Mouse (Mus musculus) heart, embryonic 10.5 days (tissue): Measurements from ENCODE around the gene Wdr18. TPM values are rescaled to one million over a fixed set of nuclear protein-coding genes. Genes with fewer than 3 reads are reported as not detected.

ENCODE experiments used
- DNase-seq: peaks from one replicate; pipeline ENCODE4 v3.0.0-alpha.2; 2017; ENCODE audit warnings: low spot score
- H3K27ac ChIP-seq: fragments of 300-500 bp; sonication (generic); 2 replicates; pipeline ENCODE4 v1.5.1; 2016; ENCODE audit warnings: mild to moderate bottlenecking
- H3K27me3 ChIP-seq: fragments of 300-500 bp; sonication (generic); 2 replicates; pipeline ENCODE4 v1.6.1; 2016; ENCODE audit warnings: mild to moderate bottlenecking; ENCODE audit not compliant: poor library complexity, insufficient read depth, severe bottlenecking
- H3K36me3 ChIP-seq: fragments of 300-500 bp; sonication (generic); 2 replicates; pipeline ENCODE4 v1.6.1; 2016; ENCODE audit warnings: mild to moderate bottlenecking, moderate library complexity
- H3K4me1 ChIP-seq: fragments of 300-500 bp; sonication (generic); 2 replicates; pipeline ENCODE4 v1.6.1; 2016; ENCODE audit warnings: mild to moderate bottlenecking
- H3K4me3 ChIP-seq: fragments of 300-500 bp; sonication (generic); 2 replicates; pipeline ENCODE4 v1.5.1; 2016; ENCODE audit warnings: mild to moderate bottlenecking, moderate library complexity
- H3K9me3 ChIP-seq: fragments of 300-500 bp; sonication (generic); 2 replicates; pipeline ENCODE4 v1.6.1; 2016; ENCODE audit warnings: mild to moderate bottlenecking, moderate library complexity
- WGBS: fragments of 180-500 bp; shearing (Covaris S2); methylation state at CpG from one replicate; pipeline ENCODE4 v1.1.7; 2016; 5-methylcytosine and 5-hydroxymethylcytosine counted together
- polyA plus RNA-seq: library from polyadenylated mRNA; unstranded; fragments of >200 nt; fragmentation: Nextera tagmentation; extraction: Ambion mirVana; gene quantifications from 2 replicates; pipeline ENCODE4 v1.2.1, GENCODE M21; 2016

Wdr18 gene
- polyA plus RNA-seq, 1 experiment from 2014 or later, result 155 TPM

GRCm38 (mm10) chr10:79988506-79989271 lies 28.7 kb downstream of the Wdr18 start, which contains the start of gene Cnn2:
Cnn2 (plus strand) TSS chr10:79988584.
- H3K4me1 ChIP-seq, result peaks cover 60% of the 10 kb centered on the region
- peaks cover 36% of the 10 kb centered on the region for H3K36me3 ChIP-seq
- H3K9me3 ChIP-seq, result 0 out of 2 replicates have a peak, but pooled peaks cover 3% of the 10 kb centered on the region
- DNase-seq, result peak; percentile 89
- no peaks in the 10 kb centered on the region for H3K27me3 ChIP-seq
- peak within 1 kb of the TSS; percentile 98 for H3K27ac ChIP-seq
- H3K4me3 ChIP-seq, result peak within 1 kb of the TSS; percentile 86
- under 1% methylated on average over 59 of the region's 59 CpGs for WGBS

- WGBS, result 24% methylated on average over 8 of the region's 8 CpGs
- Histone ChIP-seq H3K4me3 (peak overlapping the region; percentile 86), H3K9me3 (0 out of 2 replicates have a peak, but pooled peaks cover 3% of the 10 kb centered on the region), H3K36me3 (peaks cover 42% of the 10 kb centered on the region), H3K4me1 (peaks cover 60% of the 10 kb centered on the region), H3K27ac (peak overlapping the region; percentile 98), H3K27me3 (no peaks in the 10 kb centered on the region)
- no peak for DNase-seq
Observed at GRCm38 (mm10) chr10:79989272-79989786, 29.4 kb downstream of the Wdr18 start.

GRCm38 (mm10) chr10:79989870-79990269 lies 29.9 kb downstream of the Wdr18 start:
- Histone ChIP-seq H3K27me3 (no peaks in the 10 kb centered on the region), H3K4me1 (peaks cover 61% of the 10 kb centered on the region), H3K36me3 (peaks cover 48% of the 10 kb centered on the region), H3K27ac (peak overlapping the region; percentile 98), H3K9me3 (0 out of 2 replicates have a peak, but pooled peaks cover 3% of the 10 kb centered on the region), H3K4me3 (peak overlapping the region; percentile 86)
- WGBS, result 13% methylated on average over 15 of the region's 15 CpGs
- DNase-seq, result no peak

GRCm38 (mm10) chr10:79991099-79991498 lies 31.1 kb downstream of the Wdr18 start:
- H3K4me3 ChIP-seq, result peak overlapping the region; percentile 86; the same call in 1 of the 2 replicates
- no peak overlapping the region for H3K27ac ChIP-seq
- no peak for DNase-seq
- 67% methylated on average over 12 of the region's 12 CpGs for WGBS
- H3K9me3 ChIP-seq, result 0 out of 2 replicates have a peak, but pooled peaks cover 3% of the 10 kb centered on the region
- H3K36me3 ChIP-seq, result peaks cover 56% of the 10 kb centered on the region
- peaks cover 55% of the 10 kb centered on the region for H3K4me1 ChIP-seq
- H3K27me3 ChIP-seq, result no peaks in the 10 kb centered on the region

GRCm38 (mm10) chr10:79991548-79991947 lies 31.6 kb downstream of the Wdr18 start:
- peaks cover 56% of the 10 kb centered on the region for H3K36me3 ChIP-seq
- DNase-seq, result no peak
- no peak overlapping the region for H3K27ac ChIP-seq
- no peaks in the 10 kb centered on the region for H3K27me3 ChIP-seq
- 0 out of 2 replicates have a peak, but pooled peaks cover 3% of the 10 kb centered on the region for H3K9me3 ChIP-seq
- WGBS, result 90% methylated on average over 6 of the region's 6 CpGs
- H3K4me3 ChIP-seq, result 0 out of 2 replicates have a peak overlapping the region, but pooled peaks have one; percentile 3
- H3K4me1 ChIP-seq, result peaks cover 53% of the 10 kb centered on the region

- 90% methylated on average over 16 of the region's 16 CpGs for WGBS
- Histone ChIP-seq H3K9me3 (0 out of 2 replicates have a peak, but pooled peaks cover 3% of the 10 kb centered on the region), H3K4me1 (peaks cover 42% of the 10 kb centered on the region), H3K36me3 (peaks cover 58% of the 10 kb centered on the region), H3K4me3 (no peak overlapping the region), H3K27ac (peak overlapping the region; percentile 1; the same call in 1 of the 2 replicates), H3K27me3 (peaks cover 17% of the 10 kb centered on the region)
- no peak for DNase-seq
Observed at GRCm38 (mm10) chr10:79994397-79995115, 34.6 kb downstream of the Wdr18 start.

- Histone ChIP-seq H3K36me3 (peaks cover 54% of the 10 kb centered on the region), H3K4me1 (peaks cover 33% of the 10 kb centered on the region), H3K27me3 (peaks cover 27% of the 10 kb centered on the region), H3K4me3 (no peak overlapping the region), H3K27ac (no peak overlapping the region), H3K9me3 (0 out of 2 replicates have a peak, but pooled peaks cover 3% of the 10 kb centered on the region)
- WGBS, result 57% methylated on average over 1 of the region's 1 CpGs
- DNase-seq, result no peak
Observed at GRCm38 (mm10) chr10:79995636-79996035, 35.7 kb downstream of the Wdr18 start.

GRCm38 (mm10) chr10:79996272-79997033 lies 36.5 kb downstream of the Wdr18 start, which contains the start of gene Abca7:
Abca7 (plus strand) TSS chr10:79996494.
- Histone ChIP-seq H3K27ac (peak within 1 kb of the TSS; percentile 85), H3K36me3 (peaks cover 46% of the 10 kb centered on the region), H3K4me3 (peak within 1 kb of the TSS; percentile 68), H3K9me3 (0 out of 2 replicates have a peak, but pooled peaks cover 3% of the 10 kb centered on the region), H3K27me3 (peaks cover 36% of the 10 kb centered on the region), H3K4me1 (peaks cover 28% of the 10 kb centered on the region)
- DNase-seq, result peak; percentile 98
- under 1% methylated on average over 34 of the region's 34 CpGs for WGBS

GRCm38 (mm10) chr10:79997034-79997760 lies 37.2 kb downstream of the Wdr18 start:
- DNase-seq, result peak; percentile 94
- H3K9me3 ChIP-seq, result no peaks in the 10 kb centered on the region
- peaks cover 43% of the 10 kb centered on the region for H3K27me3 ChIP-seq
- peak overlapping the region; percentile 85 for H3K27ac ChIP-seq
- H3K36me3 ChIP-seq, result peaks cover 38% of the 10 kb centered on the region
- H3K4me3 ChIP-seq, result peak overlapping the region; percentile 68
- WGBS, result under 1% methylated on average over 35 of the region's 35 CpGs
- H3K4me1 ChIP-seq, result peaks cover 31% of the 10 kb centered on the region

- Histone ChIP-seq H3K9me3 (no peaks in the 10 kb centered on the region), H3K27ac (peak overlapping the region; percentile 85), H3K36me3 (peaks cover 32% of the 10 kb centered on the region), H3K27me3 (peaks cover 49% of the 10 kb centered on the region), H3K4me1 (peaks cover 37% of the 10 kb centered on the region), H3K4me3 (peak overlapping the region; percentile 68)
- 4% methylated on average over 15 of the region's 15 CpGs for WGBS
- no peak for DNase-seq
Observed at GRCm38 (mm10) chr10:79997819-79998218, 37.9 kb downstream of the Wdr18 start.

GRCm38 (mm10) chr10:80001945-80002344 lies 42.0 kb downstream of the Wdr18 start:
- DNase-seq, result no peak
- peaks cover 88% of the 10 kb centered on the region for H3K27me3 ChIP-seq
- no peak overlapping the region for H3K4me3 ChIP-seq
- no peak overlapping the region for H3K27ac ChIP-seq
- peaks cover 39% of the 10 kb centered on the region for H3K4me1 ChIP-seq
- WGBS, result 71% methylated on average over 9 of the region's 9 CpGs
- H3K36me3 ChIP-seq, result 0 out of 2 replicates have a peak, but pooled peaks cover 3% of the 10 kb centered on the region
- no peaks in the 10 kb centered on the region for H3K9me3 ChIP-seq
